Mouse (Mus musculus) E14TG2a.4 (cell line): ENCODE measurements around the gene Dtymk.
"Not testable (repeated sequence)": the region's sequence is repeated elsewhere in the genome, so short reads cannot be mapped to it uniquely, and the experiment has no call there.

Source experiments
- H3K27me3 ChIP-seq: 2 replicates; pipeline ENCODE4 v1.6.1; 2014; ENCODE audit warnings: low read length, control low read depth; ENCODE audit not compliant: insufficient read depth
- H3K36me3 ChIP-seq: 2 replicates; pipeline ENCODE4 v1.6.1; 2014; ENCODE audit warnings: low read length, control low read depth; ENCODE audit not compliant: insufficient read depth
- H3K4me1 ChIP-seq: replicated peaks from 2 replicates; pipeline ENCODE4 v1.6.1; 2014; ENCODE audit warnings: low read depth, low read length, control low read depth
- H3K4me3 ChIP-seq: replicated peaks from 2 replicates; pipeline ENCODE4 v1.5.1; 2014; ENCODE audit warnings: mild to moderate bottlenecking, low read length
- H3K9me3 ChIP-seq: 2 replicates; pipeline ENCODE4 v1.6.1; 2014; ENCODE audit warnings: low read length, control low read depth
- CTCF ChIP-seq: conservative IDR thresholded peaks from 2 replicates; pipeline ENCODE4 v1.5.1; 2014; ENCODE audit warnings: low read length
- NANOG ChIP-seq: IDR thresholded peaks from 2 replicates; pipeline ENCODE4 v1.6.1; 2014; ENCODE audit warnings: borderline replicate concordance, low read length, mixed read lengths
- POU5F1 ChIP-seq: IDR thresholded peaks from 2 replicates; pipeline ENCODE4 v1.6.1; 2014; ENCODE audit warnings: low read length, borderline replicate concordance

Gene Dtymk

DNA sequence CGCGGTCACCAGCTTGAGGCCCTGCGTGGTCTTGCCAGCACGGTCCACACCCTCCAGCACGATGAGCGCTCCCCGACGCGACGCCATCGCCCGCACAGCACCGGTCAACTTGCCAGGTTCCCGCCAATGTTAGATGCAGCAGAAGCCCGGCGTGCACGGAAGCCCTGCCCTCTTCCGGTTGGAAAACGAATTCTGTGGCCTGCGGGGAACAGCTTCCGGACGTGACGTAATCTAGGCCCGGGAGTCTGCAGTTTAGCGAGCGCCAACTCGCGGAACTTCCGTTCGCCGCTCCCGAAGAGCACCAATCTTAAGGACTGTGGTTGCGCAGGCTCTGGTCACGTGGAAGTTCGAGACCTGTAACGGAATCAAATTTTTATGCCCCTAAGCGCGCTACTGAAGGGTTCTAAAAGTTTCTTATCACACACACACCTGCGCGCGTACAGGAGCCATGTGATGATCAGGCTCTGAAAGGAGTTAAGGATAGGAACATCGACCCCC is at the start of gene Dtymk:
Gene Dtymk, minus strand, starts transcription at position 194 of the 498 bp plus-strand sequence.
- Histone ChIP-seq H3K4me1 (peaks cover 77% of the 10 kb centered on the region), H3K27me3 (no peaks in the 10 kb centered on the region), H3K4me3 (peak within 1 kb of the TSS; percentile 88), H3K9me3 (no peaks in the 10 kb centered on the region), H3K36me3 (peaks cover 62% of the 10 kb centered on the region)
- TF ChIP-seq NANOG (no peak), CTCF (no peak), POU5F1 (no peak)

DNA sequence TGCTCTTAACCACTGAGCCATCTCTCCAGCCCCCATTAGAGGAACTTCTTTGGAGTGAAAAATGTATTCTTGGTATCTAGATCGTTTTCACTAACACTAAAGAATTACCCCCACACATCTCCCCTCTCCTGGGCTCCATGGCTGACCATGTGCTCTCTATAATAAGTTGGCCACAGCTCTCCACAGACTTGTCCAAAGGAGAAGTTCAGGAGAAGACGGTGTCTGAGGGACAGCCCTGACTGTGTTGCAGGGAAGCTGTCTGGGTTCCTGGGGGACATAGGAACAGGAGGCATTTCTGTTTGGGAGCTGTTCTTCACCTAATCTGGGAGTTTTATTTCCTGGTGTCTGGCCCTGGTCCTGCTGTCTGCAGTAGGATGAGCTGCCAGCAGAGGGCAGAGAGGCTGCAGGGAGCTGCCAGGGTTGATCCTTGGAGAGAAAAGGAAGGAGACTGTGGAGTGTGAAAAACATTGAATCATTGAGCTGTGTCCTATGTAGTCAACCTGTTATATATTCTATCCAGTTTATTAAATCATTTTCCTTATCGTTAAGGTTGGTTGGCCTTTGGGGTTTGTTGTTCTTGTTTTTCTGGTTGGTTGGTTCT is 44.1 kb upstream of the Dtymk start:
- not testable (repeated sequence) for H3K4me3 ChIP-seq, H3K9me3 ChIP-seq, H3K27me3 ChIP-seq, H3K4me1 ChIP-seq, H3K36me3 ChIP-seq

DNA sequence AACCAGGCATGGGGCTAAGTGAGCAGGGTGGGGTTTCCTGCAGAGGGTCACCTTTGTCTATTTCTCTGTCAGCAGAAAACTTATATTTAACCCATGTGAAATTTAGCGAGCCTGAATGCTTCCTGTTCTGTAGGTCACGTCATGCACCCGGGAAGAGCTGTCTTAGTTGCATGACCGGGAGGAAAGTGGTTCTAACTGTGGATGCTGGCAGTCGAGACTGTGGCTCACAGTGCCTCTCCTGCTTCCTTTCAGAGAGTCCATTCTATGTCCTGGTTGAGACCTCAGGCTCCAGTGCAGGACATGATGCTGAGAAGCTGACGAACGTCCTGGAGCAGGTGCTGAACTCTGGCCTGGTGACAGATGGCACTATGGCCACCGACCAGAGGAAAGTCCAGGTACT is 36.8 kb upstream of the Dtymk start:
- not testable (repeated sequence) for H3K4me1 ChIP-seq, H3K9me3 ChIP-seq, H3K27me3 ChIP-seq, H3K4me3 ChIP-seq
- H3K36me3 ChIP-seq: peaks cover 28% of the 10 kb centered on the region

GRCm38 (mm10) chr1:93837335-93837734 is 35.6 kb upstream of the Dtymk start:
- peaks cover 28% of the 10 kb centered on the region for H3K36me3 ChIP-seq
- no peak overlapping the region for H3K4me3 ChIP-seq
- no peaks in the 10 kb centered on the region for H3K9me3 ChIP-seq
- H3K27me3 ChIP-seq: no peaks in the 10 kb centered on the region
- TF ChIP-seq NANOG: no peak
- TF ChIP-seq POU5F1: no peak
- no peak for TF ChIP-seq CTCF
- 0 out of 2 replicates have a peak, but pooled peaks cover 4% of the 10 kb centered on the region for H3K4me1 ChIP-seq

DNA sequence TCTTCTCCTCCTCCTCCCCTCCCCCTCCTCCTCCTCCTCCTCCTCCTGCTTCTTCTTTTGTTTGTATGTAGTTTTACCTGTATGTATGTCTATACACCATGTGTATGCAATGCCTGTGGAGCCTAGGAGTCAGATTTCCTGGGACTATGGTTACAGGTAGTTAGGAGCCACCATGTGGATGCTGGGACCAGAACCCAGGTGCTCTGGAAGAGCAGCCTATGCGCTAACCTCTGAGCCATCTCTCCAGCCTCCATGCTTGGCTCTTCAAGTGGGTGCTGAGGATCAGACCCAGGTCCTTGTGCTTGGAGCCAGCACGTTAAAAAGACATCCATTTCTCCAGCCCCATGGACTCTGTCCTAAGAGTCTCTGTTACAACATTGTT is 34.8 kb upstream of the Dtymk start:
- Histone ChIP-seq H3K4me1 (0 out of 2 replicates have a peak, but pooled peaks cover 4% of the 10 kb centered on the region), H3K9me3 (no peaks in the 10 kb centered on the region), H3K36me3 (peaks cover 28% of the 10 kb centered on the region), H3K4me3 (no peak overlapping the region), H3K27me3 (no peaks in the 10 kb centered on the region)
- no peak for TF ChIP-seq CTCF
- TF ChIP-seq NANOG: no peak
- no peak for TF ChIP-seq POU5F1

GRCm38 (mm10) chr1:93835876-93836531 is 34.3 kb upstream of the Dtymk start:
- Histone ChIP-seq H3K4me3 (no peak overlapping the region), H3K4me1 (0 out of 2 replicates have a peak, but pooled peaks cover 4% of the 10 kb centered on the region), H3K27me3 (no peaks in the 10 kb centered on the region), H3K9me3 (no peaks in the 10 kb centered on the region), H3K36me3 (peaks cover 28% of the 10 kb centered on the region)
- TF ChIP-seq NANOG (no peak), CTCF (no peak), POU5F1 (no peak)

GRCm38 (mm10) chr1:93835211-93835610 is 33.5 kb upstream of the Dtymk start:
- TF ChIP-seq POU5F1 (no peak), NANOG (no peak), CTCF (no peak)
- Histone ChIP-seq H3K4me3 (no peak overlapping the region), H3K36me3 (peaks cover 28% of the 10 kb centered on the region), H3K27me3 (no peaks in the 10 kb centered on the region), H3K4me1 (0 out of 2 replicates have a peak, but pooled peaks cover 4% of the 10 kb centered on the region), H3K9me3 (no peaks in the 10 kb centered on the region)

DNA sequence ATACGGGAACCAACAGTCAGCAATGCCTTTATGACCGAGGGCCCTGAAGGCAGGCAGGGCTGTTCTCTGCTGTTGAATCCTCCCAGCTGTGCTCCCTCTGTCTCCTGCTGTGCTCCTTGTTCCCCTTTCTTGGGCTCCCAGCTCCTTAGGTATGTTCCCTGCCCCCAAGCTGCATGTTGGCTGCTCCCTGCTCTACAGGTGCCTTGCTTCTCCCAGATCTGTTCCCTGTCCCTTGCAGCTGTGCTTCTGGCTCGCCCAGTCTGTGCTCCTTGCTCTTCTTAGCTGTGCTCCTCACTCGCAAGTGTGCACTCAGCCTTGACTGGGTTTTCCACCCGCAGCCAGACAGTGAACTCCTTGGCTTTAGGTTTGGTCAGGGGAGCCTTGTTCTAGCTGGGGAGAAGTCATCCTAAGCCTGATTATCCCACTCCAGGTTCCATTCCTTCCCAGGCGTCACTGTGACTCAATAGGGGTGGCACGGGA is 33.0 kb upstream of the Dtymk start:
- TF ChIP-seq NANOG (no peak), POU5F1 (no peak), CTCF (no peak)
- no peaks in the 10 kb centered on the region for H3K27me3 ChIP-seq
- H3K36me3 ChIP-seq: peaks cover 31% of the 10 kb centered on the region
- no peaks in the 10 kb centered on the region for H3K9me3 ChIP-seq
- H3K4me1 ChIP-seq: 0 out of 2 replicates have a peak, but pooled peaks cover 4% of the 10 kb centered on the region
- H3K4me3 ChIP-seq: no peak overlapping the region
